Mouse (Mus musculus) kidney, embryonic 15.5 days (tissue): Measurements from ENCODE around the gene Tmem163. TPM values are rescaled to one million over a fixed set of nuclear protein-coding genes. Genes with fewer than 3 reads are reported as not detected.

Experiments used
- ATAC-seq: fragments of 200-750 bp; cut with Nextera tagmentation; replicated peaks from 2 replicates; pipeline ENCODE4 v1.8.0; 2017; ENCODE audit warnings: moderate TSS enrichment; ENCODE audit not compliant: low FRiP score
- H3K27ac ChIP-seq: fragments of 300-500 bp; sonication (generic); 2 replicates; pipeline ENCODE4 v1.5.1; 2015; ENCODE audit warnings: mild to moderate bottlenecking, inconsistent platforms
- H3K27me3 ChIP-seq: fragments of 300-500 bp; sonication (generic); 2 replicates; pipeline ENCODE4 v1.6.1; 2015; ENCODE audit warnings: inconsistent platforms
- H3K36me3 ChIP-seq: fragments of 300-500 bp; sonication (generic); 2 replicates; pipeline ENCODE4 v1.6.1; 2015; ENCODE audit warnings: inconsistent platforms
- H3K4me1 ChIP-seq: fragments of 300-500 bp; sonication (generic); 2 replicates; pipeline ENCODE4 v1.6.1; 2015; ENCODE audit warnings: inconsistent platforms
- H3K4me2 ChIP-seq: fragments of 300-500 bp; sonication (generic); 2 replicates; pipeline ENCODE4 v1.6.1; 2015; ENCODE audit warnings: moderate library complexity, mild to moderate bottlenecking, inconsistent platforms
- H3K4me3 ChIP-seq: fragments of 300-500 bp; sonication (generic); replicated peaks from 2 replicates; pipeline ENCODE4 v1.5.1; 2015; ENCODE audit warnings: mild to moderate bottlenecking, inconsistent platforms
- H3K9ac ChIP-seq: fragments of 300-500 bp; sonication (generic); 2 replicates; pipeline ENCODE4 v1.6.1; 2015; ENCODE audit warnings: mild to moderate bottlenecking, inconsistent platforms
- H3K9me3 ChIP-seq: fragments of 300-500 bp; sonication (generic); replicated peaks from 2 replicates; pipeline ENCODE4 v1.6.1; 2016; ENCODE audit warnings: inconsistent platforms
- WGBS: fragments of 180-500 bp; shearing (Covaris S2); methylation state at CpG from one replicate; pipeline ENCODE4 v1.1.7; 2015; ENCODE audit warnings: mixed read lengths; 5-methylcytosine and 5-hydroxymethylcytosine counted together
- polyA plus RNA-seq: library from polyadenylated mRNA; unstranded; fragments of >200 nt; fragmentation: Nextera tagmentation; extraction: Ambion mirVana; gene quantifications from 2 replicates; pipeline ENCODE4 v1.2.1, GENCODE M21; 2015

Gene Tmem163
- polyA plus RNA-seq, 1 experiment from 2014 or later = 0.61 TPM

DNA sequence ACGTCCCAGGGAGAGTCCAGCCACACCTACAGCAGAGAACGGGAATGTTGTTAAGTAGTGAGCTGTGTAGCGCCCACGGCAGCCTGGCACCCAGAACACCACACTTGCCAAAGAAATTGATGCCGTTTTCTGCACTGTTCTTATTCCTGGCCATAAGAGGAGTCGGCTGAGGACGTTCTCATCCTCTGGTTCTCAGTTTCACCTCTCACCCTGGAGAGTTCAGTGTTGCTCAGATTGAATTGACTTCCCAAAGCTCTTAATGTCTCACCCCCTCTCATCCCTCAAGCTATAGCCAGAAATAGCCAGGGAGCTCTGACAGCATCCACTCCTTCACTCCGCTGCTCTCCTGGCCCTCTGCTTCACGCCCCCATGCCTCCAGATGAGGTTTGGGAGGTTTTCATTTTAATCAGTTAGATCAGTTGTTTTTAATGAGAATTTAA is 239.9 kb downstream of the Tmem163 start:
- Histone ChIP-seq H3K27ac (no peak overlapping the region), H3K27me3 (no peaks in the 10 kb centered on the region), H3K4me3 (no peak overlapping the region), H3K9ac (no peak overlapping the region), H3K9me3 (no peaks in the 10 kb centered on the region), H3K4me2 (no peak overlapping the region), H3K36me3 (no peaks in the 10 kb centered on the region), H3K4me1 (peaks cover 60% of the 10 kb centered on the region)
- 47% methylated on average over 9 of the region's 9 CpGs for WGBS
- no peak for ATAC-seq

DNA sequence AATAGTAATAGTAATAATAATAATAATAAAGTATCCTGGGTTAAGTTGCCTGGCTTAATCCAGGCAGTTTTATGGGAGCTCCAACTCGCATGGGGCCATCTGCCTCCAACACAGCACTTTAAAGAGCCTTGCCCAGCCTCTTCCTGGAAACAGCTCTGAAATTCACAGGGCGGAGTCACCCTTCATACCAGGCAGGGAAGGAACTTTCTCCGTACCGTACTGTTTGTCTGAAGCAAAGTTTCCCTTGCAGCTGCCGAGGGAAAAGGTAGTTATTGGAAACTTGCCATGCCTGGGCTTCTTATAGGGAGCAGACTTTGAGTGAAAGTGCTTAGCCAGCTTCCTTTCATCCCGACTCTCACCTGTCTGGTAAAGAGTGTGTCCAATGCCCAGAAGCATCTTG is 242.3 kb downstream of the Tmem163 start:
- H3K36me3 ChIP-seq = no peaks in the 10 kb centered on the region
- no peak for ATAC-seq
- H3K27me3 ChIP-seq = no peaks in the 10 kb centered on the region
- H3K4me3 ChIP-seq = no peak overlapping the region
- no peak overlapping the region for H3K4me2 ChIP-seq
- no peaks in the 10 kb centered on the region for H3K9me3 ChIP-seq
- H3K27ac ChIP-seq = no peak overlapping the region
- H3K9ac ChIP-seq = no peak overlapping the region
- WGBS = 57% methylated on average over 6 of the region's 6 CpGs
- peaks cover 49% of the 10 kb centered on the region for H3K4me1 ChIP-seq

Other genes starting within 250 kb of the Tmem163 start
- gene Acmsd, start 49.9 kb upstream of the Tmem163 start, polyA plus RNA-seq = 0.93 and 1.1 TPM in 2 replicates
- 79.2 and 82.0 TPM in 2 replicates for gene Ccnt2, start 94.6 kb upstream of the Tmem163 start, polyA plus RNA-seq
- not detected in 2 replicates for gene Map3k19, start 175.5 kb upstream of the Tmem163 start, polyA plus RNA-seq
- gene Rab3gap1, start 189.2 kb upstream of the Tmem163 start, polyA plus RNA-seq = 22.6 and 23.8 TPM in 2 replicates